Mouse (Mus musculus) CD4-positive, CD25-positive, alpha-beta regulatory T cell, adult 2 months (primary cell): ENCODE measurements around the gene 2410002F23Rik.
"Not testable (repeated sequence)": the region's sequence is repeated elsewhere in the genome, so short reads cannot be mapped to it uniquely, and the experiment has no call there.

Experiments used
- DNase-seq: peaks from one replicate; pipeline ENCODE4 v3.0.0-alpha.2; 2012; ENCODE audit warnings: low read depth, low spot score

The 2410002F23Rik gene

DNA sequence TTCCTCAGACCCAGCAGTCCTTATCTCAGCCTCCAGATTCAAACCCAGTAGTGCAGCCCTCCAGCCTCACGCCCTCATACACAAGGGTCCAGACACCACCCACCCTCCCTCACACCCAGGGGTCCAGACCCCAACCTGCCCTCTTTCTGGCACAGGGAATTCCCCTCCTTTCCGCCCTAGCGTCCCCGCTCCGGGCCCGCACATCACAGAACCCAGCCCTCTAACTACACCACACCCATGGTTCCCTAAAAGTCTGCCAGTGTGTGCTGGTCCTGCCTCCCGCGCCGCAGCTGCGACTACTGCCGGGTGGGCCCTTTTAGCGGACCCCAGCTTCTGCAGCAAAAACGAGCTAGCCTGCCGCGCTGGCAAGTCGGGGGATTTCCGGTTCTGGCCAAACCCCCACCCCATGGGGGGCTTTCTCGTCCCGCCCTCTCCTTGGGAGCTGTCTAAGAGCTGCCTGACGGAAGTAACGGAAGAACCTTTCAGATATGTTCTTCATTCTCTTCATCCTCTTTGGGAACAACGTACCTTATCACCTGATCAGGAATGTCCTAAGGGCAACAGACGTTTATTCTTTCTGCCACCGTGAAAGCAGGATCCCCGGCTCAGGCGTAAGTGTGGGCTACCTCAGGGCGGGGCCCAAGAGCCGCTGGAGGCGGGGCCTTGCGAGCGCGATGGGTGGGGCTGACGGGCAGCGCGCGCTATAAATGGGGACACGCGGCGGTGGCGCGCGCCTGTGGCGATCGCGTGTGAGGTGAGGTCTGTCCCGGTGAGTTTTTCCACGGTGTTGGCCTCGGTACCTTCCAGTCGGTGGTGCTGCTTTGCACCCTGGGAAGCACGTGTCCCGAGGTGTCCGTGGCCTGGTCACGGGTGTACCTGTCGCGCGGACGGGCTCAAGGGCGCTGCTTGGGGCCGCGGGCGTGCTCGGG lies at the start of gene 2410002F23Rik, which contains the start of gene 1700028J19Rik:
Gene 2410002F23Rik (plus strand): TSS at position 668 of the 929 bp plus-strand sequence.
Gene 1700028J19Rik (minus strand): TSS at position 641 of the 929 bp plus-strand sequence.
- DNase-seq: peak; percentile 93

GRCm38 (mm10) chr7:44197891-44198290 lies 48.6 kb upstream of the 2410002F23Rik start, which contains the start of gene Klk1b3:
Gene Klk1b3, plus strand, starts transcription at chr7:44198191.
- no peak for DNase-seq

DNA sequence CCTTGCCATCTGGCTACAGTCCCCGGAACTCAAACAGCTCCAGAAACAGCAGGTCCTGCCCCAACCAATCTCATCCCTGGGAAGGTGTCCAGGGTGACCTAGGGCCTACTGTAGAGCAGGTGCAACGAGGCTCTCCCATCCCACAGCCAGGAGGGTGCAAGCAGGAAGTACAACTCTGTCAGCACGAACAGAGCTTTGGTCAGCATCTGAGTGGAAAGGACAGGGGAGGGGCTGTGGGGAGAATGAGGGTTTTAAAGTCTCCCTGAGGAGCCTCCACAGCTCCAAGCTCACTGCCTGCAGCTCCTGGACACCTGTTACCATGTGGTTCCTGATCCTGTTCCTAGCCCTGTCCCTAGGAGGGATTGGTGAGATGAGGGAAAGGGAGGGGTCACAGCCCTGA lies 39.4 kb upstream of the 2410002F23Rik start, which contains the start of gene Klk1b4:
Gene Klk1b4 (plus strand): TSS at position 301 of the 400 bp plus-strand sequence.
- DNase-seq: not testable (repeated sequence)

GRCm38 (mm10) chr7:44208307-44208706 lies 38.2 kb upstream of the 2410002F23Rik start:
- DNase-seq: no peak

DNA sequence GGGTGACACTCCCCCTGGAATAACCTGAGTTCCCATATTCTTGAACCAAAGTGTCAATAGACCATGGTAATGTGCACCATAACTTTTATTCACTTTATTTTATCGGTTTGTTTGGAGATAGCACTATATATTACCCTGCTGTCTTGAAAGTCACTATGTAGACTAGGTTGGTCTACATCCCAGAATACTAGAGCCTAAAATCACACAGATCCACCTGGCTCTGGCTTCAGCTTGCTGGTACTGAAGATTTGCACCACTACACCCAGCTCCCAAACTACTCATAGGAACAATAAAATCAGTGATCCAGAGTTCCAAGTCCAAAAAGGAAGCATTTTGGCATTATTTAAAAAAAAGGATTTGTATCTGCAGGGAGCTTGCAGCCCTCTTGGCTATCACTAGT lies 30.9 kb upstream of the 2410002F23Rik start, which contains the start of gene Klk1b5:
Gene Klk1b5 (plus strand): TSS at position 301 of the 400 bp plus-strand sequence.
- DNase-seq: no peak

- not testable (repeated sequence) for DNase-seq
Observed at GRCm38 (mm10) chr7:44221601-44222000, 24.9 kb upstream of the 2410002F23Rik start.

DNA sequence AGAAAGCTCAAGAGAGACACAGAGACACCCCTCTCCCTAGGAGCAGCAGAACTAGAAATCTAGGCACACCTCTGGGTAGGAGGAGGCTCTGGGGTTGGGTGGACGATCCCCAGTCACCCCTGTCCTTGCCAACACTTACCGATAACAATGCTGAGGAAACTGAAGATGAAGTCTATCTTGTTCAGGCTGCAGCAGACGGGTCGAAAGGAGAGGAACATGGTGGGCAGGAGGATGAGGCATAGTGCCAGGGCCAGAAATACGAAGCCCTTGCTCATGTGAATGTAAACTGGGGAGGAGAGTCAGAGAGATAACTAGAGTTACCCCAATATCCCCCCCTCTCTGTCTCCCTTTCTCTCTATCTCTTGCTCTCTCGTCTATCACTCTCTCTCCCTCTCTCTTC lies 24.2 kb upstream of the 2410002F23Rik start:
- DNase-seq: not testable (repeated sequence)

DNA sequence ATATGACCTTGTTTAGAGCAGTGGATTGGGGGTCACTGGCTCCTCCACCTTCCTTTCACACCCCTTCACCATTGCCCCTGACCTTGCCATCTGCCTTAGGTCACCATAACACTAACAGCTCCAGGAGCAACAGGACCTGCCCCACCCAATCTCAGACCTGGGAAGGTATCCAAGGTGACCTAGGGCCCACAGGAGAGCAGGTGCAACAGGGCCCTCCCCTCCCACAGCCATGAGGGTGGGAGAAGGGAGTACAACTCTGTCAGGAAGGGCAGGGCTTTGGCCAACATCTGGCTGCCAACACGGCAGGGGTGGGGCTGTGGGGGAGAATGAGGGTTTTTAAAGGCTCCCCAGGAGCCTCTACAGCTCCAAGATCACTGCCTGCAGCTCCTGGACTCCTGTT lies 21.4 kb upstream of the 2410002F23Rik start, which contains the start of gene Klk1:
Gene Klk1 (plus strand): TSS at position 285 of the 400 bp plus-strand sequence.
- no peak for DNase-seq

DNA sequence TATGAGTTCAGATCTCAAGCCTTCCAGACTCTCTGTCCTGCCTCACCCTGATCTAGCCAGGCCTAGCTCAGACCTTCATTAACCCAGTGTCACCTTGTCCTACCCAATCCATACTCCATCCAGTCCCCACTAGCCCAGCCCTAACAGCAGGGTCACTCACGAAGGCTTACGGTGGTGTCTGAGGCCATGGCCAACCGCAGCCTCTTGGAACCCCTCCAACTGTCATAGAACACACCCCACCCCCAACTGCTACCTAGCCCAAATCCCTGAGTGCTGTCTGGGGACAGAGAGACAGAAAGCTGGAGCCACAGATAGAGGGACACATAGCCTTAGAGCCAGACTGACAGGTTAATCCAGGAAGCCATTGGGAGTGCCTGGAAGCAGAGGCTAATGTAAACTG lies 10.6 kb upstream of the 2410002F23Rik start, which contains the start of gene Gm36864:
Gene Gm36864 (plus strand): TSS at position 269 of the 400 bp plus-strand sequence.
- no peak for DNase-seq

GRCm38 (mm10) chr7:44239913-44240312 lies 6.6 kb upstream of the 2410002F23Rik start:
- no peak for DNase-seq

GRCm38 (mm10) chr7:44240712-44241111 lies 5.8 kb upstream of the 2410002F23Rik start:
- DNase-seq: no peak

- DNase-seq: no peak
Observed at GRCm38 (mm10) chr7:44241163-44241562, 5.4 kb upstream of the 2410002F23Rik start.

- DNase-seq: no peak
Observed at GRCm38 (mm10) chr7:44244080-44244479, 2.4 kb upstream of the 2410002F23Rik start.

DNA sequence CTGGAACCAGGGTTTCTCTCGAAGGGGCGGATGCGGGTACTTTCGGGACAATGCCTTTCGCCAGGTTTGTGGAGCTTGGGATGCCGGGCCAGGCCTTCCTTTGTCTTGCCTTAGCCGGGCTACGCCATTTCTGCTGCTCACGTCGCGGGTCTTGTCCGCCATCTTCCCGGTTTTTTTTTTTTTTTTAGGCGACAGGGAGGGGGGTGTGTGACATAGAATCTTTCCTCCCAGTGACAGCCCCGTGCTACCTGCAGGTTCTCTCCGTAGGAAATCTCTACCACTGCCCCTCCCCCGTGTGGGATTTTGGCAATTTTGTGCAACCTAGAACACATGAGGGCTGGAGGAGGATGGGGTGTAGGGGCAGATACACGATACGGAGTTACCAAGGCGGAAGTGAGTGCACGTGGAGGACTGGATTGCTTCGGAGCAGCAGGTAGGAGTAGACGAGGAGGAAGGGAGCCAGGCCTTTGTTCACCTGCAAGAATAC lies 505 bp downstream of the 2410002F23Rik start:
- DNase-seq: peak; percentile 75

DNA sequence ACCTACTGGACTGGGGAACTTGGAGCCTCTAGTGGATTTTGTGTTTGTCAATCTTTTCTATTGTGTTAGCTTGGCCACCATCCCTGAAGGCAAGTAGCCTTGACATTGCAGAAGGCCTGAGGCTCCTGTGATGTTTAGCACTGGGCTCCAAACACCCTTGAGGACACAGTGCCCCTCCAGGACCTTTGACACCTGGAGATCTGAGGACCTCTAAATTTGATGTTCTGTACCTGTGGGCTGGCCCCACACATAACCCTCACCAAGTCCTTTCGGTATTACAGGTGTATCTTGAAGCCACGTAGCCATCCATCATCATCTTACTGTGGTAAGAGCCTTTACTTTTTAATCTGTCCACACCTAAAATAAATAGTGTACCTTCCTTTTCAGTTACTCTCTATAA lies 1.4 kb downstream of the 2410002F23Rik start:
- DNase-seq: no peak

DNA sequence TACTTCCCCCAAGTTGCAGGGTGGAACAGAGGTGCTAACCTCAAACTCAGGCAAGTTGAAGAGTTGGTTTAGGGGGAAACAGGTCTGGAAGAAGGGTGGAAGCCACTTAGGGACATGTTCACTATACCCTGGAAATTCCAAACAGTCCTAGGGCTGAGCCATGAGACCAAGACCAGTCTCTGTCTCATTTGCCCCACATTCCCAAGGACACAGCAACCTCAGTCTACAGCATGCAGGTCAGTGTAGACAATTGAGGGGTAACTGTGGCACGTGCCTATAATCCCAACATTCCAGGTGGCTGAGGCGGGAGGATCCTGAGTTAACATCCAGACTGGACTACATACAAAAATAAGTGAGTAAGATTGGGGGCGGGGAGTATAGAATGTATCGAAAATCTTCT lies 2.7 kb downstream of the 2410002F23Rik start:
- DNase-seq: no peak

- DNase-seq: not testable (repeated sequence)
Observed at GRCm38 (mm10) chr7:44250732-44251275, 4.3 kb downstream of the 2410002F23Rik start.

DNA sequence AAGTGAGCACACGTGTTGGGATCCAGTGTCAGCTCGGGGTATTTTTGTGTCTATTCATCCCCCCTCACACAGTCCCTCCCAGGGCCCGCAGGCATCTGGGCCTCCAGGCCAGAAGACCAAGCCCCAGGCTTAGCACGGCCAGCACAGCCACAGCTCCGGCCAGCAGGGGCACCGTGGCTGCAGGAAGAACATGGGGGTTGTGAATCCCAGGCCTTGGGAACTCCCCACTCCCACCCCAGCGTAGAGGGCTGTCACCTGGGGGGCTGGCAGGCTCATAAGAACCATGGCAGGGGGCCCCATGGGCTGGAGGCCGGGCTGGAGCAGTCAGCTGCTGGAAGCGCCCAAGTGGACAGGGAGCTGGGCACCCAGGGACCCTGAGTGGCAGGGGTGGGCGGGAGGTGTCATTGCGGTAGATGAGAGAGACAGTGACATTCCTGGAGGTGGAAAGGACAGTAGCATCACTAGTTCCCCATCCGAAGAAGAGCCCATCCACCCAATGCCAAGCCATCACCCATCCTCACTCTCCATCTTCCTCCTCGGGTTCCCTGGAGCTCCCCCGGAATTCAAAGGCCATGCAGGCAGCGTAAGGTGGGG lies 6.6 kb downstream of the 2410002F23Rik start:
- DNase-seq: no peak

DNA sequence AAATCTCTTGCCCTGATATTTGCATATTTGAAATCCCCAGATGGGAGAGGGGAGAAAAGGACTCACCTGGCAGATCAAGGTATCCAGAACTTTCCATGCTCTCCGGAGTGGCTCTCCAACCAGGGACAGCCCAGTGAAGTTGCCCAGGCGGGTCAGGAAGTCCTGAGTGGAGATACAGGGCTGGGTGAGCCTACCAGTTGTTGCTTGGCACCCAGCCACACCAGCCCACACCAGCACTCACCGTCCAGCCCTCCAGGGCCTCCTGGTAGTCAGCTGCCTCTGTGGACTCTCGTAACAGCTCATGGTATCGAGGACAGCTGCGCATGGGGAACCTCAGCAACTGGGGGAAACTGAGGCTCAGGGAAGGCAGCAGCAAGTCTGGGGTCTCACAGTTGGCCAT lies 8.4 kb downstream of the 2410002F23Rik start:
- no peak for DNase-seq

DNA sequence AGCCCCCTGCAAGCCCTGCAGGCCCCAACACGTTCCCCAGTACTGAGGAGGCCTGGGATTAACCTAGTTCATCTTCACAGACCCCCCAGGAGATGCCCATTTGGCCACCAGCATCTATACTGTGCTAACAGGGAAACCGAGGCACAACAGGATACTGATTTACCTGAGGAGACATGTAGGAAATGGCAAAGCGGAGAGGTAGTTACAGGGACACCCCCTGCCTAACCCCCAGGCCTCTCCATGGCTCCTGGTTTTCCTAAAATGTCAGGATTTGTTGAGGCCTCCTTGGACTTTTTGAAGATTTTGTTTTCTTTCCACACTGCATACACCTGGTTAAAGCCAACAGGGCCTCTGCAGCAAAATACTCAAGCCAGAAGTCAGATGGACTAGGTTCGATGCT lies 10.8 kb downstream of the 2410002F23Rik start, which contains the start of gene Acp4:
Gene Acp4 (minus strand): TSS at position 101 of the 400 bp plus-strand sequence.
- DNase-seq: no peak

- no peak for DNase-seq
Observed at GRCm38 (mm10) chr7:44260410-44260809, 13.9 kb downstream of the 2410002F23Rik start.
